Mouse (Mus musculus) testis, adult 2 months (tissue): Measurements from ENCODE around the gene Ezr.

Source experiments
- CTCF ChIP-seq: fragments of 200-500 bp; IDR thresholded peaks from 2 replicates; pipeline ENCODE4 v1.5.1; 2012; ENCODE audit warnings: low read depth, mild to moderate bottlenecking, inconsistent platforms, low read length, moderate library complexity; ENCODE audit not compliant: control insufficient read depth, insufficient read depth, insufficient replicate concordance
- POLR2A ChIP-seq: fragments of 200-500 bp; IDR thresholded peaks from 2 replicates; pipeline ENCODE4 v1.6.1; 2012; ENCODE audit warnings: low read depth, mild to moderate bottlenecking, inconsistent platforms, low read length, moderate library complexity; ENCODE audit not compliant: control insufficient read depth

- no peak for TF ChIP-seq POLR2A
- no peak for TF ChIP-seq CTCF
These were observed 53.3 kb downstream of the Ezr start for GRCm38 (mm10) chr17:6729244-6729742.
